Mouse (Mus musculus) monocyte, adult 2 months (primary cell): Measurements from ENCODE around the gene P2rx1.

Source experiments
- DNase-seq, 2 experiments: peaks; one replicate each; pipeline ENCODE4 v3.0.0; 2022; ENCODE audit warnings: low spot score in 2 of 2, low read depth in 1 of 2

Gene P2rx1

GRCm38 (mm10) chr11:72998771-72999170 lies at the start of gene P2rx1:
P2rx1 (plus strand) TSS chr11:72999103.
- no peak for DNase-seq

GRCm38 (mm10) chr11:72951137-72952000 lies 47.5 kb upstream of the P2rx1 start:
- no peak for DNase-seq

GRCm38 (mm10) chr11:72952226-72952625 lies 46.7 kb upstream of the P2rx1 start:
- DNase-seq, result no peak

- no peak for DNase-seq
Measured at GRCm38 (mm10) chr11:72952697-72953096, 46.2 kb upstream of the P2rx1 start.

- no peak for DNase-seq
Measured at GRCm38 (mm10) chr11:72953116-72953439, 45.8 kb upstream of the P2rx1 start.

- DNase-seq, result no peak
Measured at GRCm38 (mm10) chr11:72953440-72954151, 45.3 kb upstream of the P2rx1 start.

GRCm38 (mm10) chr11:72954216-72954615 lies 44.7 kb upstream of the P2rx1 start:
- DNase-seq, result no peak

GRCm38 (mm10) chr11:72955339-72955974 lies 43.4 kb upstream of the P2rx1 start:
- DNase-seq, result no peak

GRCm38 (mm10) chr11:72957318-72957717 lies 41.6 kb upstream of the P2rx1 start:
- no peak for DNase-seq

GRCm38 (mm10) chr11:72959924-72960679 lies 38.8 kb upstream of the P2rx1 start:
- no peak for DNase-seq

GRCm38 (mm10) chr11:72960723-72961071 lies 38.2 kb upstream of the P2rx1 start:
- no peak for DNase-seq

- peak; percentile 39 to 51 for DNase-seq
Measured at GRCm38 (mm10) chr11:72961072-72961980, 37.6 kb upstream of the P2rx1 start, which contains the start of gene Atp2a3. Atp2a3 (plus strand) TSS chr11:72961169.

- no peak for DNase-seq
Measured at GRCm38 (mm10) chr11:72962378-72962777, 36.5 kb upstream of the P2rx1 start.

GRCm38 (mm10) chr11:72963058-72963788 lies 35.7 kb upstream of the P2rx1 start:
- no peak for DNase-seq

- no peak for DNase-seq
Measured at GRCm38 (mm10) chr11:72963789-72964294, 35.1 kb upstream of the P2rx1 start.

GRCm38 (mm10) chr11:72974995-72975503 lies 23.9 kb upstream of the P2rx1 start:
- no peak for DNase-seq

GRCm38 (mm10) chr11:72982516-72982915 lies 16.4 kb upstream of the P2rx1 start:
- DNase-seq, result no peak

- no peak for DNase-seq
Measured at GRCm38 (mm10) chr11:72983283-72983682, 15.6 kb upstream of the P2rx1 start.

- peak; percentile 37 to 49 for DNase-seq
Measured at GRCm38 (mm10) chr11:72986745-72987144, 12.2 kb upstream of the P2rx1 start.
